Mouse (Mus musculus) hematopoietic multipotent progenitor cell, adult 10-12 weeks (in vitro differentiated cells): ENCODE measurements around the gene Mbl2. TPM values are rescaled to one million over a fixed set of nuclear protein-coding genes. Genes with fewer than 3 reads are reported as not detected.

Experiments
- polyA plus RNA-seq: library from polyadenylated mRNA; stranded (reverse); fragments of >175 nt; gene quantifications from 2 replicates; pipeline ENCODE4 v1.2.3, GENCODE M21; 2012; ENCODE audit warnings: low replicate concordance

Mbl2 gene
- polyA plus RNA-seq = not detected in 2 replicates

DNA sequence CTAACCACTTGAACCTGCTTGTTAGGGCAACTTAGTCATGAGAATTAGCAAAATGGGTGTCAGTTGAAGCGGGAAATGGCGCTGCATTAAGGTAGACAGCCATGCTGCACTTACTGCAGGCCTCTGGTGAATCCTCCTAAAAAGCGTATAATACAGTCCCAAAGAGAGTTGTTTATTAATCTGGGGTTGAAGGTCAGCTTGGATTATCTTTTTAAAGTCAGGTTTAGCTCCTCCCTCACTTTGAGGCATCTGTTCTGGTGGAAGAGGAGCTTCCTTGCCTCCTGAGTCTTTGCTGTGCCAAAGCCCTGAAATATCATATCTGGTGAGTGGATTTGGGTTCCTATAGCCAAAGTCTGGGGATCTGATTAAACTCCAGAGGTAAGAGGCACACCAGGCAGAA, at the start of gene Mbl2:
TSS of gene Mbl2 (plus strand) at position 252 of the 400 bp plus-strand sequence.

Other genes starting within 250 kb of the Mbl2 start
- not detected in 2 replicates for gene Trpd52l3, start 229.2 kb upstream of the Mbl2 start, polyA plus RNA-seq
- 9.5 and 24.6 TPM in 2 replicates for gene Uhrf2, start 202.4 kb upstream of the Mbl2 start, polyA plus RNA-seq
- not detected in 2 replicates for gene Gldc, start 57.5 kb upstream of the Mbl2 start, polyA plus RNA-seq